Mouse (Mus musculus): ENCODE results near the gene Rfc2.
"Not testable (repeated sequence)": the region's sequence is repeated elsewhere in the genome, so short reads cannot be mapped to it uniquely, and the experiment has no call there.

The Rfc2 gene

GRCm38 (mm10) chr5:134640371-134640770 is 59.2 kb downstream of the Rfc2 start:
- no peak for ATAC-seq (ENCODE audit: insufficient number of reproducible peaks, low FRiP score, low TSS enrichment)

DNA sequence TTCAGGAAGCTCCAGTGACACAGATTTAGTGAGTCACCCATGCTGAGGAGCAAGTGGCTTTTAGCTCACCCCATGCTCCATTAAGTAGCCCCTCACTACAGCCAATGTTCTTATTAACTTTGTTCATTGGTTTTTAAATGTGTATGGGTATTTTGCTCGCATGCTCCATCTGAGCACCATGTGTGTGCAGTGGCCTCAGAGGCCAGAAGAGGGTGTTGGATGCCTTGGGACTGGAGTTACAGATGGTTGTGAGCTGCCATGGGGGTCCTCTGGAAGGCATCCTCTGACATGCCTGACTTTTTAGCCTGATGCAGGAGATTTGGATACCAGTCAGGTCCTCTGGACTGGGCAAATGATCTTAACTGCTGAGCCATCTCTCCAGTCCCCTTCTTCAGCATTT is 63.0 kb downstream of the Rfc2 start:
- no peak for ATAC-seq (ENCODE audit: insufficient number of reproducible peaks, low FRiP score, low TSS enrichment)

DNA sequence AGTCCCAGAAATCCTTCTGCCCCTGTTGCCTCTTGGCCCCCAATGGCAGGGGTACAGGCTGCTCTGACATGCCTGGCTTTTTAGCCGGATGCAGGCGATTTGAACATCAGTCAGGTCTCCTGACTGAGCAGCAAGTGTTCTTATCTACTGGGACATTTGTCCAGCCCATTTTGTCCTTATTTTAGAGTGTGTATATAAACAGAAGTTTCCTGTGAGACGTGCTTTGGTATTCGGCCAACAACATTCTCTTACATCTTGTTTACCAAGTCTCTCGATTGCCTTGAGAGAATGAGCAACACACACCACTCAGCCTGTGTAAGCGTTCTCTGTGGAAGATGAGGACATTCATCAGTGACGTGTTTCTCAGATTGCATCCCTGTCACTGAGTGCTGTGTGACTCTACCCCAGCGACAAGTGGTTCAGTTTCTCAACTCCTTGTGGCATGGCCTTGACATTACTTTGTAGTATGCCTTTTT is 63.5 kb downstream of the Rfc2 start:
- no peak for ATAC-seq (ENCODE audit: insufficient number of reproducible peaks, low FRiP score, low TSS enrichment)

DNA sequence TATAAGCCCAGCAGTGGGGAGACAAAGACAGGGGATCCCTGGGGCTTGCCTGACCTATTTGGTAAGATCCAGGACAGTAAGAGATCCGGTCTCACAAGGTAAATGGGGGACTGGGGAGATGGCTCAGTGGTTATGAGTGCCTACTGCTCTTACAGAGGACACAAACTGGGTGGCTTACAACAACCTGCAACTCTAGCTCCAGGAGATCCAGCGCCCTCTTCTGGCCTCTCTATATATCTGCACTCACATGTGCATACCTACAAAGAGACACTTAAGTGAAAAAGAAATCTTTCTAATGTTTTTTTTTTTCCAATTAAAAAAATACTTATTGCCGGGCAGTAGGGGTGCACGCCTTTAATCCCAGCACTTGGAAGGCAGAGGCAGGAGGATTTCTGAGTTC is 65.3 kb downstream of the Rfc2 start:
- no peak for ATAC-seq (ENCODE audit: insufficient number of reproducible peaks, low FRiP score, low TSS enrichment)

DNA sequence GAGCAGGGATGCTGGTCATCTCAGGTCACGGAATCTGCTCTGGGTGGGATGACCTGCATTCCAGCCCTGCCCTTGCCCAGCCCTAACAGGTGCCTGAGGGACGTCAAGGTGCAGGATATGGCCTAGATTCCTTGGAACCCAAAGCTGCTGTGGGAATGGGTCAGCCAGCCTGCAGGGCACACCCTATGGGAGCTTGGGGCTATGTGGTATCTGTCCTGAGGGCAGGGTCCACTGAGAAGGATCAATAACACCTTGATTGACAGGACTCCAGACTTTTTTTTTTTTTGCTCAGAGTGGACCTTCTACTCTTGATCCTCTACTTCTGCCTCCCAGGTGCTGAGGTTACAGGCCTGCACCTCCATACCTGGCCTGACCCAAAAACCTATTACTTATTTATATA is 66.2 kb downstream of the Rfc2 start:
- ATAC-seq (ENCODE audit: insufficient number of reproducible peaks, low FRiP score, low TSS enrichment) = no peak

- ATAC-seq (ENCODE audit: insufficient number of reproducible peaks, low FRiP score, low TSS enrichment) = not testable (repeated sequence)
These were observed 67.8 kb downstream of the Rfc2 start for GRCm38 (mm10) chr5:134648976-134649375.

GRCm38 (mm10) chr5:134650926-134651325 is 69.8 kb downstream of the Rfc2 start:
- no peak for ATAC-seq (ENCODE audit: insufficient number of reproducible peaks, low FRiP score, low TSS enrichment)
